Mouse (Mus musculus): Measurements from ENCODE around the gene F2rl3.

- TF ChIP-seq CTCF (conservative IDR thresholded peaks at IDR 0.05; ENCODE audit: low read length) (no peak), NANOG (IDR thresholded peaks at IDR 0.05; ENCODE audit: borderline replicate concordance, low read length) (no peak)
Observed at GRCm38 (mm10) chr8:72736868-72737267, 24.8 kb upstream of the F2rl3 start.
